Mouse (Mus musculus) hindbrain, embryonic 16.5 days (tissue): Measurements from ENCODE around the gene Kcnd3. TPM values are rescaled to one million over a fixed set of nuclear protein-coding genes. Genes with fewer than 3 reads are reported as not detected.
A peak's percentile ranks its signal among the peaks of the same experiment; 100 is the strongest.

Experiments used
- ATAC-seq: fragments of 200-750 bp; cut with Nextera tagmentation; 2 replicates; pipeline ENCODE4 v1.8.0; 2017; ENCODE audit warnings: moderate TSS enrichment, moderate library complexity
- H3K27ac ChIP-seq: fragments of 300-500 bp; sonication (generic); 2 replicates; pipeline ENCODE4 v1.5.1; 2014; ENCODE audit warnings: low read depth, mild to moderate bottlenecking, control low read depth, low read length, moderate library complexity
- H3K27me3 ChIP-seq: fragments of 300-500 bp; sonication (generic); replicated peaks from 2 replicates; pipeline ENCODE4 v1.6.1; 2014; ENCODE audit warnings: low read length; ENCODE audit not compliant: control insufficient read depth, insufficient read depth
- H3K36me3 ChIP-seq: fragments of 300-500 bp; sonication (generic); 2 replicates; pipeline ENCODE4 v1.6.1; 2014; ENCODE audit warnings: mild to moderate bottlenecking, low read length, moderate library complexity, mixed read lengths; ENCODE audit not compliant: control insufficient read depth, insufficient read depth
- H3K4me1 ChIP-seq: fragments of 300-500 bp; sonication (generic); 2 replicates; pipeline ENCODE4 v1.6.1; 2014; ENCODE audit warnings: low read depth, low read length; ENCODE audit not compliant: control insufficient read depth, insufficient read depth
- H3K4me2 ChIP-seq: fragments of 300-500 bp; sonication (generic); 2 replicates; pipeline ENCODE4 v1.6.1; 2014; ENCODE audit warnings: mild to moderate bottlenecking, low read length, control low read depth, moderate library complexity
- H3K4me3 ChIP-seq: fragments of 300-500 bp; sonication (generic); 2 replicates; pipeline ENCODE4 v1.5.1; 2014; ENCODE audit warnings: mild to moderate bottlenecking, low read length, control low read depth, moderate library complexity
- H3K9ac ChIP-seq: fragments of 300-500 bp; sonication (generic); 2 replicates; pipeline ENCODE4 v1.6.1; 2014; ENCODE audit warnings: low read depth, mild to moderate bottlenecking, control low read depth, low read length, moderate library complexity
- H3K9me3 ChIP-seq: fragments of 300-500 bp; sonication (generic); 2 replicates; pipeline ENCODE4 v1.6.1; 2014; ENCODE audit warnings: mild to moderate bottlenecking, low read length, moderate library complexity; ENCODE audit not compliant: control insufficient read depth
- WGBS: fragments of 180-500 bp; shearing (Covaris S2); extraction: QIAGEN DNeasy Blood & Tissue Kit; methylation state at CpG from one replicate; pipeline ENCODE4 v1.1.7; 2014; 5-methylcytosine and 5-hydroxymethylcytosine counted together
- polyA plus RNA-seq: library from polyadenylated mRNA; unstranded; fragments of >200 nt; fragmentation: Nextera tagmentation; extraction: Ambion mirVana; gene quantifications from 2 replicates; pipeline ENCODE4 v1.2.1, GENCODE M21; 2015

The Kcnd3 gene
- polyA plus RNA-seq, 1 experiment from 2014 or later, result 9.1 TPM

DNA sequence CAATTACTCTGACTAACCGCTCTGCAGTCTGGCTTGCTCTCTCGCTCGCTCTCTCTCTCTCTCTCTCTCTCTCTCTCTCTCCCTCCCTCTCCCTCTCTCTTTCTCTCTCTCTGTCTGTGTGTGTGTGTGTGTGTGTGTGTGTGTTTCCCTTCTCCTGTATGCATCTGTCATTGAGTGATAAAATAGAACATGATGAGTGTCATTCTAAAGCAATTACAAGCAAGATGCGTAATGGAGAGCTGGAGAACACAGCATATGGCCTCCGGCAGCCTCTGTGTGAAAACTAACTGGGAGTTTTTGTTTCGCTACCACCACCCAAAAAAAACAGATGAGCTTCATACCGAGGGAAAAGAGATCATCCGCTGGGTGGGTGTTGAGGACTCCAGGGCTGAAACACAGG is 29.3 kb downstream of the Kcnd3 start:
- peaks cover 24% of the 10 kb centered on the region for H3K4me1 ChIP-seq
- ATAC-seq, result peak; percentile 24; the same call in 1 of the 2 replicates
- no peaks in the 10 kb centered on the region for H3K9me3 ChIP-seq
- no peaks in the 10 kb centered on the region for H3K27me3 ChIP-seq
- WGBS, result 27% methylated on average over 8 of the region's 8 CpGs
- H3K4me3 ChIP-seq, result no peak overlapping the region
- H3K36me3 ChIP-seq, result no peaks in the 10 kb centered on the region
- peak overlapping the region; percentile 18; the same call in 1 of the 2 replicates for H3K9ac ChIP-seq
- peak overlapping the region; percentile 32; the same call in 1 of the 2 replicates for H3K27ac ChIP-seq
- H3K4me2 ChIP-seq, result peak overlapping the region; percentile 24; the same call in 1 of the 2 replicates

DNA sequence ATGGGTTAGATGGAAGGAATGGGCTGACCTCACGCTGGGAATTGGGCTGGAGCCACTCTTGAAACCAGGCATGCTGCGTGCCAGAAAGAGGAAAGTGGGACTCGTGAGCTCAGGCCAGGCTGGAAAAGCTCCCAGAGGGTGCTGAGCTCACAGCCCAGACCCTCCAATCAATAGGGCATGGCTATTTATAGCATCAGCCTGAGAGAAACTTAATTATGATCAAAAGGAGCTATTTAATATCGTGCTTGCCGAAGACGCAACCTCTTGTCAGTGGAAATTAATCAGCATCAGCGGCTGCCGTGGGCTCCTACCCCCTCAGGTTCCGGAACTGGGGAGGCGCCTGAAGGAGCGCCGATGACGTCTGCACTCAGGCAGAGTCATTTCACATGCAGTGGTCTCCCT is 31.5 kb downstream of the Kcnd3 start:
- no peak overlapping the region for H3K9ac ChIP-seq
- no peaks in the 10 kb centered on the region for H3K36me3 ChIP-seq
- no peak overlapping the region; the same call in 1 of the 2 replicates for H3K4me2 ChIP-seq
- no peaks in the 10 kb centered on the region for H3K27me3 ChIP-seq
- no peak overlapping the region for H3K27ac ChIP-seq
- peak; percentile 44 for ATAC-seq
- 43% methylated on average over 13 of the region's 13 CpGs for WGBS
- no peak overlapping the region for H3K4me3 ChIP-seq
- H3K9me3 ChIP-seq, result no peaks in the 10 kb centered on the region
- H3K4me1 ChIP-seq, result peaks cover 24% of the 10 kb centered on the region

DNA sequence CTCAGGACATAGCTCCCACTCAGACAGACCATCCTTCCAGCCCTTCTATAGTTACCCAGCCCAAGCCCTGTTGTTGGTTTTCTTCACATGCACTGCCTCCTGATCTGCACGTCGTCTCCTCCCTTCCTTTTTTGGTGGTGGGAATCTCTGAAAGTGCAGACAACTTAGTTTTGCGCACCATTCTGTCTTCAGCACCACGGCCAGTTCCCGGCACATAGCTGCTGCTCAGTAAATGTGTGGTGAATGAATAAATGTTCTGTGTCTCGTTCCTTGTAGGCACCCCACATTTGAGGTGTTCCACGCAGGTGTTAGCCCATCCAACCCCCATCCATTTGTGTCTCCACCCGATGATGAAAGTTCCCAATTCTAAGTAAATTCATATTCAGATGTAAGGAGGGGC is 35.0 kb downstream of the Kcnd3 start:
- H3K9me3 ChIP-seq, result no peaks in the 10 kb centered on the region

DNA sequence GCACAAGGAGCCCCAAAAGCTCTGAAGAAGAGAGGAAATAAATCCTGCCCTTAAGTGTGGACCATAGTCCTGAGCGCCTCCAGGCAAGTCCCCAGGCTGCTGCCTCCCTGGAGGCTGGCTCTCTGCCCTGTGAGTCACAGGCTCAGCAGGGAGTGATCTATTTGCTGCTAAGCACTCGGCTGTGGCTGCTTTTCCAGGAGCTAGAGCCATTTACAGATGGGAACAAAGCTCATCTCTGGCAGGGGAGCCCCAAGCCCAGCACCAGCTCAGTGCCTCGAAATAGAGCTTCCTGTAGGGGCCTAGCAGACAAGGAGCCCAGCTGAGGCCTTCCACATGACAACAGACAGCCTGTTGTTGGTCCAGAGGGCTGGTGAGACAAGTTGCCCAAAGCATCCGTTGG is 37.5 kb downstream of the Kcnd3 start:
- Histone ChIP-seq H3K36me3 (no peaks in the 10 kb centered on the region), H3K9me3 (no peaks in the 10 kb centered on the region), H3K27ac (peak overlapping the region; percentile 33; the same call in 1 of the 2 replicates), H3K4me2 (no peak overlapping the region), H3K4me1 (peaks cover 14% of the 10 kb centered on the region), H3K4me3 (no peak overlapping the region), H3K9ac (no peak overlapping the region), H3K27me3 (no peaks in the 10 kb centered on the region)
- peak; percentile 66 for ATAC-seq
- WGBS, result 9% methylated on average over 4 of the region's 4 CpGs

More for the DNA sequence above, 35.0 kb downstream of the Kcnd3 start:
- WGBS, result 60% methylated on average over 8 of the region's 8 CpGs
- H3K9ac ChIP-seq, result no peak overlapping the region
- H3K4me1 ChIP-seq, result peaks cover 14% of the 10 kb centered on the region
- H3K27me3 ChIP-seq, result no peaks in the 10 kb centered on the region
- no peak overlapping the region for H3K4me2 ChIP-seq
- no peak overlapping the region for H3K4me3 ChIP-seq
- no peak for ATAC-seq
- H3K27ac ChIP-seq, result no peak overlapping the region
- no peaks in the 10 kb centered on the region for H3K36me3 ChIP-seq

DNA sequence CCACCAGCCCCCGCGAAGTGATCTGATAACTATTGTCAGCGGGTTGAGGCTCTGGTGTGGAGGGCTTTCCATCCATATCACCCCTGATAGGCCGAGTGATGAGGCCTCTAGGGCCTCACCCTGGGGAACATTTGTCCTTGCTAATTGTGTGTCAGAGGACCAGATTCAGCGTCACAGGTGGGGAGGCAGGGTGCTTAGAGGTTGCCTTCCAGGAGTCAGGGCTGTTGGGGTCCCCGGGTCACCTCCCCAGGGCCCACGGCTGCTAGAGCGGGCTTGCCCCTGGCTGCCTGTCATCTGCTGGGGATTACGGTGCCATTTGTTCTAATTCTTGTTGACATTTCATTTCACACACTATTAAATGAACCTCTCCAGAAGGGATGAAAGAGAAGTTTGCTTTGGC is 42.8 kb downstream of the Kcnd3 start:
- 58% methylated on average over 9 of the region's 9 CpGs for WGBS

DNA sequence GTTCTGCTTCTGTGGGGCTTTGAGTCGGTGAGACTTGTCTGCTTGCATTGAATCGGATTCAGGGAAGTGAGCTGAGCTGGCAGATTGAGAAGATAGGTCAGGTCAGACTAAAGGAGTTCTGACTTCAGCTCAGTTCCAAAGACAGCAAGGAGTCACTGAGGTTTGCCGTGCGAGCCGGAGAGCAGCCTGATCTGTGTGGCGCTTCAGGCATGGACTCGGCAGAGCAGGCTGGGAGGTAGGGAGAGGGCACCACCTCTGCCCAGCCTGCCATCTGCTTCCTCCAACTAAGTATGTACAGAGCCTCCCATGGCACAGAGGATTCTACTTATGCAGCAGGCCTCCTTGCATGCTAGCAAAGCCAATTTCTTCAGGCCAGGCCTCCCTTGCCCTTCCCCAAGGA is 44.1 kb downstream of the Kcnd3 start:
- H3K9ac ChIP-seq, result 0 out of 2 replicates have a peak overlapping the region, but pooled peaks have one; percentile 28
- H3K27me3 ChIP-seq, result no peaks in the 10 kb centered on the region
- peaks cover 19% of the 10 kb centered on the region for H3K4me1 ChIP-seq
- no peak overlapping the region for H3K27ac ChIP-seq
- H3K36me3 ChIP-seq, result no peaks in the 10 kb centered on the region
- no peak overlapping the region for H3K4me2 ChIP-seq
- H3K4me3 ChIP-seq, result no peak overlapping the region
- no peaks in the 10 kb centered on the region for H3K9me3 ChIP-seq
- 64% methylated on average over 7 of the region's 7 CpGs for WGBS
- ATAC-seq, result peak; percentile 35; the same call in 1 of the 2 replicates

More for the DNA sequence above, 42.8 kb downstream of the Kcnd3 start:
- H3K9me3 ChIP-seq, result no peaks in the 10 kb centered on the region
- peaks cover 19% of the 10 kb centered on the region for H3K4me1 ChIP-seq
- H3K4me2 ChIP-seq, result no peak overlapping the region
- no peaks in the 10 kb centered on the region for H3K36me3 ChIP-seq
- H3K4me3 ChIP-seq, result no peak overlapping the region
- H3K27ac ChIP-seq, result no peak overlapping the region
- ATAC-seq, result no peak
- no peaks in the 10 kb centered on the region for H3K27me3 ChIP-seq
- no peak overlapping the region for H3K9ac ChIP-seq

DNA sequence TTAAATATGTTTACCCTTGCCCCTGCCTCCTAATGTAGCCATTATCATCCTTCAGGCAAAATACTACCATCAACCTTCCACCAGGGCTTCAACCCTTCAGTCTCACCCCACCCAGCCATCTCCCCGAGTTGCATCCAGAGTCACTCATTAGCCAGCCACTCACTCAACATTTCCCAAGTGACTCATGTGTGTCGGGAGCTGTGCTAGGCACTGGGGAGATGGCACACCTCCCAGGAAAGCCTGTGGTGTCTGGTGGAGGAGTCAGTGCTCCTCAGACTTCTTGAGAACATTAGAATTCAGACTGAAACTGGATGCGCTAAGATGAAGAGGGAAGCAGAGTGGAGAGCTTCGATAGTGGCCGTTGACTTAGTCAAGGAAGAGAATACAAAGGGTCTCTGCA is 44.8 kb downstream of the Kcnd3 start:
- Histone ChIP-seq H3K9ac (no peak overlapping the region), H3K4me1 (peaks cover 19% of the 10 kb centered on the region), H3K36me3 (no peaks in the 10 kb centered on the region), H3K27ac (no peak overlapping the region), H3K9me3 (no peaks in the 10 kb centered on the region), H3K4me2 (no peak overlapping the region), H3K27me3 (no peaks in the 10 kb centered on the region), H3K4me3 (no peak overlapping the region)
- WGBS, result 86% methylated on average over 5 of the region's 5 CpGs
- no peak for ATAC-seq

DNA sequence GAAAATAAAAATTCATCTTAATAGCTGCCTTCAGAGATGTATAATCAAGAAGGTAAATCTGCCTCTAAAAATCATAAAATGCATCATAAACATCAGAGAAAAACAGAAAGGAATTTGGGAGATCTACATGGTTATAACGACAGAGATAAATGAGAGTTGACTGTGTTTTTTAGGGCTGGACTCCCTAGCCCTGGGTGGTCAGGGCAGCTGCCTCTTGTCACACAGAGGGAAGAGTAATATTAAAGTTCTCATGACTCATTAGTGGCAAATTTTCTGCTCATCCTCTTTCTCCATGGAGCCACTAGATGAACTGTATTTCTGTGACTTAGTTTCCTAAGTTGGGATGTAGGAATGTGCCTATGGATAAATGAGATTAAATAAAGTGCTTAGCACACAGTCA is 48.9 kb downstream of the Kcnd3 start:
- Histone ChIP-seq H3K36me3 (no peaks in the 10 kb centered on the region), H3K27ac (no peak overlapping the region), H3K9ac (no peak overlapping the region), H3K4me1 (peaks cover 17% of the 10 kb centered on the region), H3K4me3 (no peak overlapping the region), H3K27me3 (no peaks in the 10 kb centered on the region), H3K9me3 (no peaks in the 10 kb centered on the region), H3K4me2 (no peak overlapping the region)
- WGBS, result 92% methylated on average over 1 of the region's 1 CpGs
- ATAC-seq, result no peak

DNA sequence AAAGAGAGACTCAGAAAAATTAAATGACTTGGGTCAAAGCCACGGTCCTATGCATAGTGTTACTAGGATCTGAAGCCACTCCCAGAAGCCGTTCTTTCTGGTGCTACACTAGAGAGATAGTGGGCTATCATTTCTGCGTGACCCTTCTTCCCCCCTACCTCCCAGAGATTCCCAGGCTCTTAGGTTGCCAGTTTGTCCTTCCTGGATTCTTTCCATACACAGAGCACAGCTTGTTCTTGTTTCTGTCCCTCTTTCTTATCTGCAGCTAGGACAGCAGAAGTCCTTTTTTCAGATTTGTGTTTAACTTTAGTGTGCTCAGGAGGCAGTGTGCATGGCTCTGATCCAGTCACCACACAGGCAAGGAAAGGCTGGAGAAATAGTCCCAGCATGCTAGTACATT is 52.1 kb downstream of the Kcnd3 start:
- Histone ChIP-seq H3K36me3 (no peaks in the 10 kb centered on the region), H3K9ac (no peak overlapping the region), H3K4me2 (no peak overlapping the region), H3K4me1 (peaks cover 11% of the 10 kb centered on the region), H3K27me3 (no peaks in the 10 kb centered on the region), H3K4me3 (no peak overlapping the region), H3K27ac (no peak overlapping the region), H3K9me3 (no peaks in the 10 kb centered on the region)
- 84% methylated on average over 3 of the region's 3 CpGs for WGBS
- no peak for ATAC-seq
